Mouse (Mus musculus) c-Kit-positive CD71-positive TER-119-negative erythroid progenitor cells, embryonic 14.5 days (primary cell): ENCODE measurements around the gene Pias4.

ENCODE experiments used
- DNase-seq: peaks from one replicate; pipeline ENCODE4 v3.0.0-alpha.2; 2013; ENCODE audit warnings: low read depth

Gene Pias4

DNA sequence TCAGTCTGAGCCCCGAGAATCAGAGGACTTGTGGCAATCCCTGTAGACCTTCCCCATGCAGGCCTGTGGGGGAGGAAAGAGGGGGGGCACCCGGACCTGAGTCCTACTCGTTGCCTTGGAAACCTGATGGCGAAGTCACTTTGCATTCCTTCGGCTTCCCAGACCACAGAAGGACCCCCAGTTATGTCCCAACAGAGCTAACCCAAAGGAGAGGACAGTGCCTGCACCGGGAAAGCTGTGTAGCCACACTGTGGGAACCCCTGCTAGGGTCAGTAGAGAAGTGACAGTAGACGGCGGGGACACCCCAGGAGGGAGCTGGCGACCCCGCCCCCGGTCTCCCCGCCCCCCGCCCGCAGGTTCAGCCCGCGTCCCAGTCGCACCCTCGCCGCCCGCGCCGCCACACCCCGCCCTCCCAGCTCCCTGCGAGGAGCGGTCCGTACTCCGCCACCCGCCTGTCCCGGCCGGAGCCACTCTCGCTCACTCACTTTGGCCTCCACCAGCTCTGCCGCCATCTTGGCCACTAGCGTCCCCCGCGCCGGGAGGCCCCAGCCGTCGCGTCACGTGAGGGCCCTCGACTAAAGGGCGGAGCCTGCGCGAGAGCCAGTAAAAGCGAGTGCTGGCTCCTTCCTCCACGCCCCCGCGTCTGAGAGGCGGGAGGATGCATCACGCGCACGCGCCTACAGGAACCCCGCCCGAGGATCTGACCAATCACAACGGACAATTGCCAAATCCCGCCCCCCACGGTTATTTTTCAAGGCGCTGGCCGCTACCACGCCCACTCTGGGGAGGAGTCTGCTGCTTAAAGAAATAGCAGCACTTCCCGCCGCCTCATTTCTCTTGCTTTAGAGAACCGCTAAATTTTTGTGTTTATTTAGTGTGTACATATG is at the start of gene Pias4:
Pias4 (minus strand) TSS at position 724 of the 887 bp plus-strand sequence.
- peak; percentile 99 for DNase-seq

DNA sequence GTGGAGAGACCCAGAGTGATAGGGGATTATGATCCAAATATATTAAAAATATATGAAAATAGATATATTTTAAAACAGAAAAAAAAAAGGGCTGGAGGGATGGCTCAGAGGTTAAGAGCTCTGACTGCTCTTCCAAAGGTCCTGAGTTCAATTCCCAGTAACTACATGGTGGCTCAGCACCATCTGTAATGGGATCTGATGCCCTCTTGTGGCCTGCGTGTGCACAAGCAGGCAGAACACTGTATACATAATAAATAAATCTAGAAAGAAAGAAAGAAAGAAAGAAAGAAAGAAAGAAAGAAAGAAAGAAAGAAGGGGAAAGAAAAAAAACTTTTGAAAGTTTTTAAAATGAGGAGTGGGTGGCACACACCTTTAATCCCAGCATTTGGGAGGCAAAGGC is 49.5 kb upstream of the Pias4 start:
- peak; percentile 34 for DNase-seq

DNA sequence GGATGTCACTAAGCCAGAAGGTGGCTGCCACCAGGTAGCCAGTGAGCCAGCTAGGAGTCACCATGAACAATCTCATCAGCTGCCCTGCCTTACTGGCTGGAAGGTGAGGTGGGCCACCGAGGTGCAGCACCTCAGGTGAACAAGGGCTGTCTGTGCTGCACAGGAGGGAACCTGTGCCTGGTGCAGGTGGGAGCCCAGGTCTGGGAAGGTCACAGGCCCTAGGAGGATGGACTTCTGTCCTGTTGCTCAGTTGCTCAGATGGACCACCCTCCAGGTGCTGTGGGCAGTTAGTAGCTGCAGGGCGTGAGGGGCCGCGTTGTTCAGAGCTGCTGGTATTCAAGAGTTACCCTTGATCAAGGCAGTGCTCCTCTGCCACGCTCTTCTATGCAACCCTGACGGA is 49.1 kb upstream of the Pias4 start:
- DNase-seq, result no peak

- DNase-seq, result no peak
Observed at GRCm38 (mm10) chr10:81216260-81216659, 48.5 kb upstream of the Pias4 start.

DNA sequence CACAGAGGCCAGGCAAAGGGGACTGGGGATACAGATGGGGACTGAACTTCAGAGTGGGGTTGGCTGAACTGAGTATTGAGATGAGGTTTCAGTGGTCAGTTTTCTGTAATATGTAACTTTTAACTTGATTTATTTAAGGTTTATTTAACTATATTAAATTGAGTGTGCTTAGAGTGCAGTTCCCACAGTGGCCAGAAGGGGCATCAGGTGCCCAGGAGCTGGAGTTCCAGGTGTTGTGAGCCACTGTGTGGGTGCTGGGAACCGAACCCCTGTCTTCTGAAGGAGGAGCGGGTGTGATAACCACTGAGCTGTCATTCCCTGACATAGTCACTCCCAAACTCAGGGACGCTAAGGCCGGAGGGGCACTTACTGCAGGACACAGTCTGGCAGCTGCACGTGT is 42.4 kb upstream of the Pias4 start:
- DNase-seq, result no peak

- no peak for DNase-seq
Observed at GRCm38 (mm10) chr10:81204137-81204536, 36.4 kb upstream of the Pias4 start.

DNA sequence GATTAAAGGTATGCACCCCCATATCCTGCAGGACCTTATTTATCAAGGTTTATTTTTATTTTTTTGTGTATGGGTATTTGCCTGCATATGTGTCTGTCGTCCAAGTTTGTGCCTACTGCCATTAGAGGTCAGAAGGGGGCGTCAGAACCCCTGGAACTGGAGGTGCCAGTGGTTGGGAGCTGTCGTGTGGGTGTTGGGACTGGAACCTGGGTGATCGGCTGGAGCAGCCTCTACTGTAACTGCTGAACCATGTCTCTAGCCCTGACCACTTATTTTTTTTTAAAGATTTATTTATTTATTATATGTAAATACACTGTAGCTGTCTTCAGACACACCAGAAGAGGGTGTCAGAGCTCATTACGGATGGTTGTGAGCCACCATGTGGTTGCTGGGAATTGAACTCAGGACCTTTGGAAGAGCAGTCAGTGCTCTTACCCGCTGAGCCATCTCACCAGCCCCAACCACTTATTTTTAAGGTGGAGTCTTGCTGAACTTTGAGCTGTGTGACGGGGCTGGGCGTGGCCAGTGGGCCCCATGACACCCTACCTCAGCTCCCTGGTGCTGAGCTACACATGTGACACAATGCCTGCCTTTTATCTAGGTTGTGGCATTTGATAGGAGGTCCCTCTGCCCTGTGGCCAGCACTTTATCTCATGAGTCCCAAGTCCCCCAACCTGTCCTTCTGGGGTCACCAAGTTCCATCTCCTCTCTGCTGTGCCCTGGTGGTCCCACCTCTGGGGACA is 35.4 kb upstream of the Pias4 start:
- peak; percentile 75 for DNase-seq

- no peak for DNase-seq
Observed at GRCm38 (mm10) chr10:81201807-81202758, 34.4 kb upstream of the Pias4 start, which contains the start of gene Nmrk2. Gene Nmrk2, minus strand, starts transcription at chr10:81202051.

- no peak for DNase-seq
Observed at GRCm38 (mm10) chr10:81200605-81201287, 33.0 kb upstream of the Pias4 start.

DNA sequence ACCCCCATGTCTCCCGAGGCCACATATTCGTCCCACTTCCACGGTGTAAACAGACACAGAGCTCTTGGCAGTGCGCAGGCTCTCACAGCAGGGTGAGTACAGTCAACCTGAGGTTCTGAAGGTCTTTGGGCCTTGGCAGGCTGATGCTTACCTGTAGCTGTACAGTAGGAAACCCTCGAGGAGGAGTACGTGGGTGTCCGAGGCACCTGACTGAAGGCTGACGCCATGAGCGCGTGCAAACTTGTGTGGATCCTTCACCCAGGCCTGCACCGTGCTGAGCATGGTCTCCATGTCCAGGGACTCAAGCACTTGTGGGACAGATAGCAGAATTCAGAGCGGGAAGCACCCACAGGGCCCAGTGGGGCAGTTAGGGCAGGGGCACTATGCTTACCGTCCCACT is 32.4 kb upstream of the Pias4 start:
- DNase-seq, result no peak

DNA sequence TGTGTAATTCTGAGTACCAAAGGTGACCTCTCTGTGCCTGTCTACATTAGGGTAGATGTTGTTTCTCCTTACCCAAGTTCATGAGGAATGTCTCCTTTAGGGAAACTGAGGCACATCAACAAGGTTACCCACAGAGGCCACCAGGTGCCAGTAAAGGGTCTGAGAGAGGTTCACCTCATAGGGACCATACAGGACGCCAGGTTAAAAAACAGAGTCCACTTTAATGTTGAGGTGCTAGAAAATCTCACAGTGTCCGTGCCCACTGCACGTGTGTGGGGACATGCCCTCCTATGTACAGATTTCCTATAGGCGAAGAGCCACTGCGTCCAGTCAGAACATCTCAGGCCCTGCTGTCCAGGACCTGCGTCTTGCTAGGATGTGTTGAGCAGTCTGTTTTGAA is 31.3 kb upstream of the Pias4 start:
- DNase-seq, result no peak

- no peak for DNase-seq
Observed at GRCm38 (mm10) chr10:81198230-81198629, 30.5 kb upstream of the Pias4 start.

GRCm38 (mm10) chr10:81197305-81197704 is 29.6 kb upstream of the Pias4 start:
- DNase-seq, result no peak

- DNase-seq, result no peak
Observed at GRCm38 (mm10) chr10:81196470-81197065, 28.8 kb upstream of the Pias4 start.

GRCm38 (mm10) chr10:81195300-81195699 is 27.6 kb upstream of the Pias4 start:
- DNase-seq, result no peak

GRCm38 (mm10) chr10:81193991-81194774 is 26.5 kb upstream of the Pias4 start:
- no peak for DNase-seq

GRCm38 (mm10) chr10:81192968-81193501 is 25.3 kb upstream of the Pias4 start:
- DNase-seq, result no peak

DNA sequence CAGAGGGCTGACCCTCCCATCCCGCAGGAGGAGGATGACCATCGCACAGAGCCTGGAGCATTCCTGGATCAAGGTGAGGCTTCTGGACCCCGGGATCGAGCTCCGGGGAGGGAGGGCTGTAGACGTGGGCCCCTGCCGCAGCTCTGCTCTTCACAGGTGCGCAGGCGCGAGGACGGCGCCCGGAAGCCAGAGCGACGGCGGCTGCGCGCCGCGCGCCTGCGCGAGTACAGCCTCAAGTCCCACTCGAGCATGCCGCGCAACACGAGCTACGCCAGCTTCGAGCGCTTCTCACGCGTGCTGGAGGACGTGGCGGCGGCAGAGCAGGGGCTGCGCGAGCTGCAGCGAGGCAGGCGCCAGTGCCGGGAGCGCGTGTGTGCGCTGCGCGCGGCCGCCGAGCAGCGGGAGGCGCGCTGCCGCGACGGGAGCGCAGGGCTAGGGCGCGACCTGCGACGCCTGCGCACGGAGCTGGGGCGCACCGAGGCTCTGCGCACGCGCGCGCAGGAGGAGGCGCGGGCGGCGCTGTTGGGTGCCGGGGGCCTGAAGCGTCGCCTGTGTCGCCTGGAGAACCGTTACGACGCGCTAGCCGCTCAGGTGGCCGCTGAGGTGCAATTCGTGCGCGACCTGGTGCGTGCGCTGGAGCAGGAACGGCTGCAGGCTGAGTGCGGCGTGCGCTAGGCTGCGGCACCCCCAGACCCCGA is 24.7 kb upstream of the Pias4 start:
- DNase-seq, result peak; percentile 75

- no peak for DNase-seq
Observed at GRCm38 (mm10) chr10:81191342-81191982, 23.7 kb upstream of the Pias4 start.
